Mouse (Mus musculus) frontal cortex, postnatal 10 days (tissue): Measurements from ENCODE around the gene Pdia5.
A peak's percentile ranks its signal among the peaks of the same experiment; 100 is the strongest.

Experiments
- DNase-seq, 2 experiments: peaks; one replicate each; pipeline ENCODE4 v3.0.0; 2022; ENCODE audit warnings: low spot score in 2 of 2, mixed read lengths in 1 of 2

The Pdia5 gene

DNA sequence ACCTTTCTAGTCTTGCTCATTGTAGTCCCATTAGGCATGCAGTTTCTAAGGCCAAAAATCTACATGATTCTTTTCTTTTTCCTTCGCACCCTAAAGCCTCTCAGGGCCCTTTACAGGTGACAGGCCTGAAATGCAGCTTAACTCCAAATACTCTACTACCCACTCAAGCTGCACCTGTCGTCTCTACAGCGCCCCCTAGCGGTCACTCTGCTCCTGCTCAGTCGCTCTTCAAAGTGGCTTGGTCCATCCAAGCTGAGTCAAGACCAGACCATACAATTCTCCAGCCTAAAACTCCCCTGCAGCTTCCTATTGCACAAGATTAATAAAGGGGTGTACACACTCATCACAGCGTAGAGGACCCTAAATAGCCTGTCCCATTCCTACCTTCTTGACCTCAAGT, 130.1 kb downstream of the Pdia5 start:
- peak in 1 of 2 experiments; percentile 11 for DNase-seq

- no peak for DNase-seq
These were observed 133.2 kb downstream of the Pdia5 start for GRCm38 (mm10) chr16:35357449-35357848.
